Mouse (Mus musculus) T-helper 1 cell (primary cell): ENCODE measurements at regions not wholly inside any gene's neighbourhood (a gene's known extent, or its start where the extent isn't known, plus 50 kb on each side); places are given as distances from the start of the nearest gene placed in this dataset.

Experiments used
- in situ Hi-C: fragments of 300-600 bp; cut with MboI, MseI; formaldehyde crosslinking; loops from one replicate; pipeline ENCODE4 v1.15.1; 2025; ENCODE audit warnings: high pct_unique_total_duplicates

DNA sequence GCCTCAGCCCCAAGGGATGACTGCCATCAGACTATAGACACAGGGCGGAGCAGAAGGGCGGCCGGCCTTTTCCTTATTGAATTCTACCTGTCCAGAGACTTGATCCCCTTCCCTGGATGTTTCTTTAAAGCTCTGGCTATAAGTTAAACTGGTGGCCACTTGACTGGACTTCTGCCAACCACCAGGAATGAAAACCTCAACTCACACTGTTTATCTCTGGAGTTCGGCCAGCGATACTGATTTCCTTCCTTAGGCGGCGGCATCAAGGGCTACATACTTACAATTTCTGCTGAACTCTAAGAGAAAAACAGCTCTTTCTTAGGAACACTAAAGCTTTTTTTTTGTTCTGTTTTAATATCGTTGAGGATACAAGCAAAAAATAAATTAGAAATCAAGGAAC, 104.9 kb upstream of the Tsc22d2 start:
- in situ Hi-C loops = no loop called here

DNA sequence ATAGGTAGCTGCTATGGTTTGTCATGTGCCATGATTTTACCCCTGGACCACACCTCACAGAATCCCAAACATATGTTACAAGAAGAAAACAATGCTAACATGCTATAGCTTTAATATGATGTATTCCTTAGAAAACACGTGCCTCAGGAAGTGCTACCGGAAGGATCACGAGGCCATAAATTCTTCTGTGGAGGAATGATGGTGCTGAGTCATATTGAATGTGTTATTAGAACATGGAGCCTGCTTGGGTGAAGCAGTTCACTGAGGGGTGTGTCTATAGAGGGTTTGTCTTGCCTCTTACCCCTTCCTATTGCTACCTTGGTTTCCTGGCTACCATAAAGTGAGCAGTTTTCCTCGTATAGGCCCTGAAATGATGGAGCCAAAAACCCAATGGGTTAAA, 104.1 kb upstream of the Tsc22d2 start:
- in situ Hi-C loops = no loop called here

DNA sequence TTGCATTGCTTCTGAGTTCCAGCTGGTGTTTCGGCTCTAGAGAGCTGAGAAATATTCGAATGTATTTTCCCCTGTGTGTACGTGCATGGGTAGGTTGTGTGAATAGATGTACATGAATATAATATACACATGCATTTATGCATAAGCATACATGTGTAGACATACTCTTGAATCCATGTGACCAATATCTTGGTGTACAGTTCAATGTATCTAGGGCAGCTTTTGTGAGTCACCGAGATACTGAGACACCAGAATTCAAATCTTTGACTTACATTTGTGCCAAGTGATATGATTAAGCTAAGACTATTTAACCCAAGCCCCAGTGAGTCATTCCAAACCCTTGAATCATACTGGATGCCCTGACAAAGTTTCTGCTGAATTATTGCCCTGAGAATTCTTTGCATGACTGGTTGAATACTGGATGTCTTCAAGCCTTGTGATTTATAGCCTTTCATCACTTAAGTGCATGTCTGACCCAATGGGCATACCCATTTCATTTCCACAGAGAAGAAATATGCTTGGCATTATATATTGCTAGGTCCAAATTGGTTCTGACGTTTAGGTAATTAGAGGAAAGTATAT, 103.3 kb upstream of the Tsc22d2 start:
- in situ Hi-C loops = no loop called here

DNA sequence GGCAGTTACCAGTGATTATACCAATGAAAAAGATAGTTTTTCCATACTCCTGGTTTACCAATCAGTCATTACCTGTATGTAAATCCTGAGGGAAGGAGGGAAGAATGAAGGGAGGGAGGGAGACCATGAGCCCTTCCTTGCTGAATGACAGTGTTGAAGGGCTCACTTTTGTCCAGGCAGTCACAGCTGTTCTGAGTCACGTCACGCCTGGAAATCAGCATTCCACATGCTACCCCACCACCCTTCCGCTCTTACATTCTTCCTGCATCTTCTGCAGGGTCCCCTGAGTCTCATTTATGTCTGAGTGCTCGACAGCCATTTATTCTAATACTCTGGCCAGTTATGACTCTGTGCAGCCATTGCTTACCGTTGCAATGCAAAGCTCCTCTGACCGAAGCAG, 101.9 kb upstream of the Tsc22d2 start:
- in situ Hi-C loops = no loop called here

DNA sequence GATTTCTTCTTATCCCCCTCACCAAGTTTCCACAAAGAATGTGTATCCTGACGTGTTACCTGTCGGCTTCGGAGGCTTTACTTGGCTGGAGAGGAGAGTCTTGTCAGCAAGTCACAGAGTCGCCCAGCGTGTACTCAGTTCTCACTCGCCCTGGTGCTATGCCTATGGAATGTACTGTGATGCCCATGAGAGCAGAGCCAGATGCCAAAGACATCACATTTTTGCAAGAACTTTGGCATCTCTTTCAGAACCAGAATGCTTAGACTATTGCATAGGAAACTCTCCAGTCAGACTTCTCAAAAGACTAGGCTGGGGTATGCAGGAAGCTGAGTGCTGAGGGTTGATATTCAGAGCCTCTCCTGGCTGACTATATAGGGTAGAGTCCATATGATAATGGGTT, 99.3 kb upstream of the Tsc22d2 start:
- in situ Hi-C loops = no loop called here

DNA sequence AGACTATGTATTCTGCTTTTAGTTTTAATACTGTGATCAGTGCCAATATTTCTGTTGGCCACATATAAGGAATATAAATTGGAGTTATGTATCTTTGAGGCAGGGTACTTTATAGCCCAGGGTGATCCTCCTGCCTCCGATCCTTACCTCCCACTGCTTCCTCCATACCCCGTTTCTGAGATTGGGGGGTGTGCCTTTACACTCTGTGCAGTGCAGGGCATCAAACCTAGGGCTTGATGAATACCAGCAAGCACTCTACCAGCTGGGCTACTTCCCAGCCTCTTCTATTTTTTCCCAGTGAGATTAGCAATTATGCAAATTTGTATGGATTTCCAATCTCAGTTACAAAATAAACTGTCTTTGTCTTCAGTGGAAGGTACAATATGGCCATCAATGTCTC, 97.3 kb upstream of the Tsc22d2 start:
- in situ Hi-C loops = no loop called here

DNA sequence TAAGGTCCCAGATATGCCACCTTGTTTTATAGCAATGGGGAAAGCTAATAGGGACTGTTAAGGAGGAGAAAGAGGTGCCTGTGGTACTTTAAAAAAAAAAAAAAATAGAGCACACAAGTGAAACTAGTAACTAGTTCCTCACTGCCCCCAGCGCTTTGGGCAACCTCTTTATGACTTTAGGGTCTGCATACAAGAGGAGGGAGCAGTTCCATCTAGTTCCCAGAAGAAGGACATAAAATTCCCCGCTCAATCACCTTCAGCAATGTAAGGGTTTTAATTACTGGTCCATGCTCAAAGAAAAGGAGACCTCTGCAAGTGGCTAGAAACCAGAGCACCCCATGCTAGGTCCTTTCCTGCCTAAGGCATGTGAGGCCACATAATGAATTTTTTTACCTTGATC, 95.8 kb upstream of the Tsc22d2 start:
- in situ Hi-C loops = no loop called here

DNA sequence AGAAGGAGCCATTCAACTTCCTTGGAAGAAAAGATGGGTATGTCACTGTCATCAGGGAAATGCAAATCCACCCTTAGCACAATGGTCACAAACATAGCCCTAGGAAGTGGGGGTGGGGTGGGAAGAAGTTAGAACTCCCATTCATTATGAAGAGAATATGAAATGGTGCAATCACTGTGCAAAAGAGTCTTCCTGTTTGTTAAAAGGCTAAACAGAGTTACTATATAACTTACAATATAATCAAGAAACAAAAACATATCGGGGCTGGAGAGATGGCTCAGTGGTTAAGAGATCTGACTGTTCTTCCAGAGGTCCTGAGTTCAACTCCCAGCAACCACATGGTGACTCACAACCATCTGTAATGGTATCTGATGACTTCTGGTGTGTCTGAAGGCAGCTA, 95.1 kb upstream of the Tsc22d2 start:
- in situ Hi-C loops = no loop called here

DNA sequence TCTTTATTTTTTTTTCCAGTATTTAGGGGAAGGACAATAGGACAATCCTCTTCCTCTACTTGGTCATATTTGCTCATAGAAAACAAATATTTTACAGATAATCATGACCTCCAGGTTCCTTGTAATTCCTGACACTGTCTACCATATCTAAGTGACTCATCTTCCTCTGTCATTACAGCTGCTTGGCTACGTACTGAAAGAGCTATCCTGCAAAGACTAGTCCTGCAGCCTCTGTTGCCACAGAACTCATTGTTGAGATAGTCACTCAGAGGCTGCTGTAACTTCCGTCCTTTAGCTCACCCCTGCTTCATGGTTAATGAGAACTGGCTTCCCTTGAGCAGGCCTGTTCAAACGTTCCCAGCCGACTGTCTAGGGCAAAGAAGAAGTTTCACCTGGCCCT, 93.7 kb upstream of the Tsc22d2 start:
- in situ Hi-C loops = no loop called here

DNA sequence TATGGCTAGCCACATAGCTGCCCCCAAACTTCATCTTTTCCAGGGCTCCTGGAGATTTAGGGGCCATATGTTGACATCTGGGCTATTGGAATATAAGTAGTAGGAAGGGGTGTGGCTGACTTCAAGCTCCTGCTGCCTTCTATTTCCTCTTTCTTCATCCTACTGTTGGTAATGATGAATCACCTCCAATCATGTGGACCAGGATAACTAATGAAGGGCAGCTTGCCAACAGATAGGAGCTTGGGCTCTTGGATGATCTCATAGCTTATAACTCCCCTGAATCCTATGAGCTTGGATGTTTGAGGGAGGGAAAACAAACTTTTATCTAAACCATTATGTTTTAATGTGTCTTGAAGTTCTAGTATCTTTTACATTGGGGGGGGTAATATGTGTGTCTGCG, 92.2 kb upstream of the Tsc22d2 start:
- in situ Hi-C loops = no loop called here

DNA sequence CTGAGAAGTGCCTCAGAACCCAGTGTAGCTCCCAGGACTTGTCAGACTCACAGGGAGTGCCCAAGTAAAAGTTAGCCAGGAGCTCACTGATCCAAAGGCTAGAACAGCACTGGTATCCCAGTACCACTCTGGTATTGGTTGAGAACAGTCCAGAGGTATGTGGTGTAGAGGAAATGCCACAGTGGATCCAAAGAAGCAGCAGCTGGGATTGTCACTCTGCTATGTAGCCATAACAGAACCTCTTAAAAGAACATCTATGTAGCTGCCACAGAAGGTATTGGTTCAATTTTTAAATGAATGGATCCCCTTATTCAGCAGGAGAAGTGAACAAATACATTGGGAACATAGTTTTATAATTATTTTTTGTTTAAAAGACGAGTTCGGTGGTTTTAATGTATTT, 86.8 kb upstream of the Tsc22d2 start:
- in situ Hi-C loops = no loop called here

DNA sequence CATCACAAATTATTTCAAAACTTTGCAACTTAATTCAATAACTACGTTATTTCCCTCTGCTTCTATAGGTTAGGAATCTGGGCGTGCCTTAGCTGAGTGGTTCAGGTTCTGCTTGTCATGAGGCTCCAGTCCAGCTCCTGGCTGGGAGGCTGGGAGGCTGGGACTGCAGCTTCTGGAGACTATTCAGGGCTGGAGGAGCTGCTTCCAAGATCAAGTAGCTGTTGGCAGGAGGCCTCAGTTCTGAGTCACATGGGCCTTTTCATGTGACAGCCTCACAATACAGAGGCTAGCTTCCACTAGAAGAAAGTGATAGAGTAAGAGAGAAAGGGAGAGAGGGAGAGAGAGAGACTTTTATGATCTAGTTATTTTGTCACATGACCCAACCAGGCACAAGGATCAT, 84.3 kb upstream of the Tsc22d2 start:
- in situ Hi-C loops = no loop called here

DNA sequence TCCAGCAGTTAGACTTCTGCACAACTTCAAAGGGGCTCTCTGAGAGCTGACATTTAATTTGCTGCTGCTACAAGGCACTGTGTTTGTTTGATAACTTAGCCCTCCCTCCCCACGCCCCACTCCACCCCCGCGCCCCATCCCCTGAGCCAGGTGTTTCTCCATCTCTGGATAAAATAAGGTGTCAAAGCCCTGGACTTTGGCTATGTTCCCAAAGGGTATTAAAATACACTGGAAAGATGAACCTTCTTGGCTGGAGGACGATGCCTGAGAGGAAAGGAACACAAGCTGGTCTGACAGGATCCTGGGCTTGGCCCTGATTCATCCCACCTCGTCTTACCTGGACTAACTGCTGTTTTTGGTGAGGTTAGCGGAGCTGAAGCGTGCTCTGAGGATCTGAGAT, 80.5 kb upstream of the Tsc22d2 start:
- in situ Hi-C loops = no loop called here

DNA sequence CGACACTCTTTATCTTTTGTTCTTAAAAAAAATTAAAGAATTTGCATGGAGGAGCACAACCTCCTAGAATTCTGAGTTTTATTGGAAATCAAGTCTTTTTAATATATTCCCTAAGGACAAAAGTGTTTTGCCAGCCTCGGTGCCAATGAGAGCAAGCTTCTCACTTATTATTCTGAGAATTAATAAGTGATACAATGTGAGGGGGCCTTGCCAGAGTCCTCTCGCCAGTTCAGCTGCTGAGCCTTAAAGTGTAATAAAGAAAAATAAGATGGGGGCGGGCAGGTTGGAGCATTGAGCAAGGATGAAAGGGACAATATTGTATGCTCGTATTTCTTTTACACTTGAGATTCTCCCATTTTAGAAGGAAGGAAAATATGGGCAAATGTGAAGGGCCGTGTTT, 79.2 kb upstream of the Tsc22d2 start:
- in situ Hi-C loops = no loop called here

DNA sequence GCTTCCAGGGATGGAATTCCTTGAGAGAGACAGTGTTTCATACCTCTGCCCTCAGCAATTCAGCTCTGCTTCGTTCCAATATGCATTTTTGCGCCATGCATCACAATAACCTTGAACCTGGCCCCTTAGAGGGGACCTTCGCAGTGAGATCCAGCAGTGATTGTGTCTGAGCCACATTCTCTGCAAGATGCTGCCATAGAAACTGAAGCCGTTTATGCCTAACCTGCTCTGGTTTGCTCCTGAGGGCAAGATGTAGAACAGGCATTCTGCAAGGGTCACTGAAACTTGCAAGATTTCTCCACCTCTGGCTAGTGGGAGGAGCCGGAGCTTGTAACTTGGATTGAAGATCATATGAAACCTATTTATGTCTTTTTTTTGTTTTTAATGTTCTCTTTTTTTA, 78.4 kb upstream of the Tsc22d2 start:
- in situ Hi-C loops = no loop called here

DNA sequence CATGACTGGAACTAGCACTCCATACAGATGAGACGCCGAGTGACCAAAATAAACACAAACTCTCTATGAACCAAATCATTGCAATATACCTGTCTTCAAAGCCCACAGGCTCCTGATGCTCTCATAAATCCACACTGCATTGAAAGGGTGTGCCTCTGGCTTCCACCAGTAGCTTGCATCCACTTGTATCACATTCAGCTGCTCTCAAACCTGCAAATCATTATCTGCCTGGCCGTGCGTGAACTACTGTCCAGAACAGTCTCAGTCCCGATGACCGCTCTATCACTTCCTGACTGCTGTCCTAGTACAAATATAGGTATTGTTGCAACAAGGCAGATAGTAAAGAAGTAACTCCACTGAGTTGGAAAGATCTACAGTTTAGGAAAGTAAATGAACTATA, 77.9 kb upstream of the Tsc22d2 start:
- in situ Hi-C loops = no loop called here

DNA sequence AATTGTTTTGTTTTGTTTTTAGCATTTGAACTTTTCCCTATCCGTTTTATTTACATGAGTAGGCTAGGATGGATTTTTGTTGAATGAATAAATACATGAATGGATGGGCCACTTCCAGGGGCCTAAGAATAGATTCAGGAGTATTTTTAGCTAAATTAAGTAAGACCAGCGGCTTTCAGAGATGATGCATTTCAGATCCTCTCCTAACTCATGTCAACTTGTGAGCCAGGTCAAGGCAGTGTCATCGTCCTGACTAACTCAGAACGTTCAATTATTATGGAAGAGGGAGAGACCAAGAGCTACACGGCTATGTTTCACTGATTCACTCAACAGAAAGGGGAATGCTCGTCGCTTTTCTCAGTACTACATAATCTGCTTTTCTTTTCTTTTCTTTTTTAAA, 75.5 kb upstream of the Tsc22d2 start:
- in situ Hi-C loops = no loop called here

DNA sequence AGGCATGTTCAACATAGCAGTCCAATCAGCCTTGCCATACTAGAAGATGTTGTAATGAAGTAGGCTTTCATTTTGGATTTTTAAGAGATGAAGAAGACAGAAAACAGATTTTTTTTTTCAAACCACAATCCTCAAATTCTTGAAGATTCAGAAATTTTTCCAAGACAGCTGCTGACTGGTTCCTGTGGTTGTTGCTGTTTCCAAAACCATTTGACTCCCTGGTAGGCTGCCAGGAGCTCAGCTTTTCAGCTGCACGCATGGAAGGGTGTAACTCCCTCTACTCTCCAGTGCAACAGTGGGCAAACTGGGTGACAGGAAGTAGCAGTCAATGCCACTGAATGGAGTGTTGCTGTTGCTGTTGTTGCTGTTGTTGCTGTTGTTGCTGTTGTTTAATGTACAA, 72.4 kb upstream of the Tsc22d2 start:
- in situ Hi-C loops = loop anchor here (10.0 kb wide), 1 partner anchor 1083 kb away; no protein-coding TSS in a partner anchor

DNA sequence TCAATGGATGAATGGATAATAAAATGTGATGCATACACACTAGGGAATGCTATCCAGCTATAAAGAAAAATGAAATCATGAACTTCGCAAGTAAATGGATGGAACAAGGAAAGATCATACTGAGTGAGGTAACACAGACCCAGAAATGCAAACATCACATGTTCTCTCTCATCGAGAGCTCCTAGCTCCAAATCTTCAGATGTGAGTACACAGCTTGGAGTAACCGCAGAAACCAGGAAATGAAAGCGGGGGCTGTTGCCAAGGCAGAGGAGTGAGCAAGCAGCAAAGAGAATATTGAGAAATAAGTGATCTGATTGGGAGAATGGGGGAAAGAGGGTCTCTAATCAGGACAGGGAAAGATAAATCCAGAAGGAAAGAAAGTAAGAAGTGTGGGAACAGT, 52.0 kb upstream of the Tsc22d2 start:
- in situ Hi-C loops = no loop called here

DNA sequence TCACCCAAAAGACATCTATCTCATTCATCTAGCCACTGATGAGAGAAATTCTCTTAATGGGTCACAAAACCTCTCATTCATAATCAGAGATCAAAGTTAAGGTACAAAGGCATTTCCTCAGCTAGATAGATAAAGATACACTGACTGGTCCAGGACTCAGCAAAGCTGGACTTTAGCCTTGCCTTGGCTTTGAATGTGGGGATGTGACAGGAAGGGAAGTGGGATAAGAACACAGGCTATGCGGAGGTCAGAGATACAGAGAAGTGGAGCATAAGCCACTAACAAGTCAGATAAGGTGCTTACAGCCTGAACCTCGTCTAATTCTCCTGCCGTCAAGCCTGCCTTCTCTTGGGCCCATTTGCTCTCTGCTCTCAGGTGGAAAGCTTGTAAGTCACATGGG, 50.0 kb upstream of the Tsc22d2 start:
- in situ Hi-C loops = no loop called here
